Mouse (Mus musculus): ENCODE data around the gene Rasgef1a. TPM values are rescaled to one million over a fixed set of nuclear protein-coding genes. Genes with fewer than 3 reads are reported as not detected.

The Rasgef1a gene
- polyA plus RNA-seq, 1 experiment from 2014 or later: 0.15 TPM

DNA sequence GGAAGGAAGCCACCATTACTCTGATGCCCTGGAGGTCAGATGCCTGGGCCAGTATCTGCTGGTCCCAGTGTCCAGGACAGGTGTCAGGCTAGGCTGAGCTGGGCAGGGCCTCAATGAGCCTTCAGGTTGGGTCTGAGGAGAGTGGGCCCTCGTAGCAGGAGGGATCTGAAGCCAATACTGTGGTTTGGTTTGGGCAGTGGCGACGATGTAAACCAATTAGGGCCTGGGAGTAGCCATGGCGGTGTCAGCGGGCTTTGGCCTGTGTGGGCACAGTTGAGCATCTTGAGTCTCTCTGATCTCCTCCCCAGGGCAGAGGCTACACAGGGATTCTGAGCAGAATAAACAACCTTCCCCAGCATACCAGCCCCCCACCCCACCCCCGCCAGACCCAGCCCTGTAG is 72.4 kb downstream of the Rasgef1a start:
- ATAC-seq (ENCODE audit: low FRiP score): no peak

DNA sequence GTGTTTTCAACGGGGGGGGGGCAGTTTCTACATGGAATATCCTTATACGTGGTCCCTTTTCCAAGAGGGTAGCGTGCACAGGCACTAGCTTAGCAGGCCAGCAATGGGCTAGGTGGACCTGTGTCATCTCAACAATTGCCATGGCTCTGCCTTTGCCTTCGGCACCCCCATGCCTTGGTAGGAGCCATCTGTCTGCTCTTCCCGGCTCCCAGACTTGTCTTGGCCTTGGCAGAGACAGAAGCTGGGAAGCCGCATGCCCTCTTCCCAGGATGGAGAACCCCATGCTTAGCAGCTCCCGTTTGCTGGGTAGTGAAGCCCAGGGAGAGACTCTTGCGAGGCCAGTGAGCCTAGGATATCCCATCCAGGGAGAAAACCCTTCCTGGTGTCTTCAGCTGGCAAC is 73.4 kb downstream of the Rasgef1a start:
- peak; percentile 41 for DNase-seq (ENCODE audit: low spot score, missing footprints)
- 86% methylated on average over 8 of the region's 8 CpGs for WGBS

More for the DNA sequence above, 72.4 kb downstream of the Rasgef1a start:
- WGBS: 80% methylated on average over 6 of the region's 6 CpGs
- Histone ChIP-seq H3K36me3 (ENCODE audit: control insufficient read depth, insufficient read depth, low read length) (no peaks in the 10 kb centered on the region), H3K9me3 (ENCODE audit: control insufficient read depth, low read length) (no peaks in the 10 kb centered on the region), H3K4me3 (ENCODE audit: low read depth, low read length) (no peak overlapping the region), H3K4me1 (ENCODE audit: control insufficient read depth, insufficient read depth, low read length) (no peaks in the 10 kb centered on the region; the same call in 1 of the 2 replicates), H3K4me2 (no peak overlapping the region), H3K9ac (ENCODE audit: low read length) (no peak overlapping the region), H3K27me3 (ENCODE audit: control insufficient read depth, insufficient read depth, low read length) (no peaks in the 10 kb centered on the region), H3K27ac (ENCODE audit: low read depth, low read length) (no peak overlapping the region)
- no peak for DNase-seq (ENCODE audit: low spot score, missing footprints)

DNA sequence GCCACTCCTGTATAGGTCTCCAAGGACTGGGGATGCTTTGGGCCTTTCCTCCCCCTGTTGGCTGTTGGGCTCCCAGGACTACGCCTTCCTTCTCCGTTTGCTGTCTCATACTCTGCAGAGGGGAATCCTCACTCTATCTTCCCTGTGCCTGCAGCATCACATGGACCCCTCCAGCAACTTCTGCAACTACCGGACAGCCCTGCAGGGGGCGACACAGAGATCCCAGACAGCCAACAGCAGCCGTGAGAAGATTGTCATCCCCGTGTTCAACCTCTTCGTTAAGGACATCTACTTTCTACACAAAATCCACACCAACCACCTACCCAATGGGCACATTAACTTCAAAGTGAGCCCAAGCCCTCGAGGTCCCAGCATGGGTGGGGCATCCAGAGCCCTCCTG is 76.7 kb downstream of the Rasgef1a start:
- Histone ChIP-seq H3K27ac (ENCODE audit: low read depth, low read length) (no peak overlapping the region), H3K27me3 (ENCODE audit: control insufficient read depth, insufficient read depth, low read length) (no peaks in the 10 kb centered on the region), H3K4me2 (no peak overlapping the region), H3K9ac (ENCODE audit: low read length) (no peak overlapping the region), H3K4me3 (ENCODE audit: low read depth, low read length) (no peak overlapping the region), H3K9me3 (ENCODE audit: control insufficient read depth, low read length) (no peaks in the 10 kb centered on the region), H3K4me1 (ENCODE audit: control insufficient read depth, insufficient read depth, low read length) (no peaks in the 10 kb centered on the region), H3K36me3 (ENCODE audit: control insufficient read depth, insufficient read depth, low read length) (no peaks in the 10 kb centered on the region)
- DNase-seq (ENCODE audit: low spot score, missing footprints) (peak; percentile 86), ATAC-seq (ENCODE audit: low FRiP score) (no peak)
- WGBS: 56% methylated on average over 8 of the region's 8 CpGs

More for the DNA sequence above, 73.4 kb downstream of the Rasgef1a start:
- no peaks in the 10 kb centered on the region; the same call in 1 of the 2 replicates for H3K4me1 ChIP-seq (ENCODE audit: control insufficient read depth, insufficient read depth, low read length)
- no peak overlapping the region for H3K9ac ChIP-seq (ENCODE audit: low read length)
- no peak overlapping the region for H3K4me2 ChIP-seq
- H3K27me3 ChIP-seq (ENCODE audit: control insufficient read depth, insufficient read depth, low read length): no peaks in the 10 kb centered on the region
- no peaks in the 10 kb centered on the region for H3K9me3 ChIP-seq (ENCODE audit: control insufficient read depth, low read length)
- ATAC-seq (ENCODE audit: low FRiP score): no peak
- H3K27ac ChIP-seq (ENCODE audit: low read depth, low read length): no peak overlapping the region
- no peak overlapping the region for H3K4me3 ChIP-seq (ENCODE audit: low read depth, low read length)
- H3K36me3 ChIP-seq (ENCODE audit: control insufficient read depth, insufficient read depth, low read length): no peaks in the 10 kb centered on the region

DNA sequence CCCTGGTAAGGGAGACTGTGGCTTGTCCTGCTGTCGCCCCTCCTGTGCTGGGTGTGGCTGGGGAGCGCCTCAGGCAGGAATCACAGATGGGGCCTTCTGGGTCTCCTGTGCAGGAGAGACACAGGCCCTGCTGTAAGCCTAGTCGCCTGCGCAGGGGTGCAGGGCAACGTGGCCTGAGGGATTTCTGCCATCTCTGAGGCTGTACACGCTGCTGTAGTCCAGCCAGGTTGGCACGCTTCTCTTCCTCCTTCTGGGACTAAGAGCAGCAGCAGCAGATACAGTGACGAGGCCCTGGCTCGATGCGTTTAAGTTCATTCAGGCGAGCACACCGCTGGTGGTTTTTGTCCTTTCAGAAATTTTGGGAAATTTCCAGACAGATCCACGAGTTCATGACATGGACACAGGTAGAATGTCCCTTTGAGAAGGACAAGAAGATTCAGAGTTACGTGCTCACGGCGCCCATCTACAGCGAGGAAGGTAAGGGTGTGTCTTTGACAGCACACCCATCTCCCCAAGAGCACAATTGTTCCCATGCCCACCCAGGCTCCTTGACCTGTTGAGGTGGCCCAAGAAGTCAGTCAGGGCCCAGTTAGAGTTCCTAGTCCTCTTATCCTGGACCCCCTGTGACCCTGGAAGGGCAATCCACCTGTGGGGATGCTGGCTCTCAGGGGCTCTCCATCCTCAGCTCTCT is 77.7 kb downstream of the Rasgef1a start:
- no peaks in the 10 kb centered on the region for H3K36me3 ChIP-seq (ENCODE audit: control insufficient read depth, insufficient read depth, low read length)
- H3K4me2 ChIP-seq: no peak overlapping the region
- ATAC-seq (ENCODE audit: low FRiP score) (no peak), DNase-seq (ENCODE audit: low spot score, missing footprints) (peak; percentile 75)
- no peaks in the 10 kb centered on the region for H3K9me3 ChIP-seq (ENCODE audit: control insufficient read depth, low read length)
- WGBS: 83% methylated on average over 17 of the region's 17 CpGs
- no peak overlapping the region for H3K27ac ChIP-seq (ENCODE audit: low read depth, low read length)
- H3K4me3 ChIP-seq (ENCODE audit: low read depth, low read length): no peak overlapping the region
- no peak overlapping the region for H3K9ac ChIP-seq (ENCODE audit: low read length)
- H3K27me3 ChIP-seq (ENCODE audit: control insufficient read depth, insufficient read depth, low read length): no peaks in the 10 kb centered on the region
- no peaks in the 10 kb centered on the region for H3K4me1 ChIP-seq (ENCODE audit: control insufficient read depth, insufficient read depth, low read length)

DNA sequence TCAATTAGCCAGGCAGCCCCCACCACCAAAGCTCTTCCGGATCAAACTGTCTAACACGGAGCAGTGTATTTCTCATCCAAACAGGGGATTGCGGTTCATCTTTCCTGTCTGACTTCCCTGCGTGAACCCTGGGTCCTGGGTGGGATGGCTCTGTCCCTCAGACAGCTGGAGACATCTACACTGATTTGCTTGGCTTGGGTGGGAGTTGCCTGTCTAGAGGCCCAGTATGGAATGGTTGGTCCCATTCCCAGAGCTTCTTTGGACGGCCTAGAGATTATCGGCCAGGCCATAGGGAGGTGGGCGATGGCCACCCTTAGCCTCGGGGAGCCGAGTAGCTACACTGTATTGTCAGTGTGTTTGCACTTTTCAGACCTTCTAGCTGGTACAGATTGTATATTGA is 79.6 kb downstream of the Rasgef1a start:
- 89% methylated on average over 9 of the region's 9 CpGs for WGBS
- H3K9me3 ChIP-seq (ENCODE audit: control insufficient read depth, low read length): no peaks in the 10 kb centered on the region
- no peak overlapping the region for H3K27ac ChIP-seq (ENCODE audit: low read depth, low read length)
- no peak overlapping the region for H3K4me2 ChIP-seq
- H3K27me3 ChIP-seq (ENCODE audit: control insufficient read depth, insufficient read depth, low read length): no peaks in the 10 kb centered on the region
- ATAC-seq (ENCODE audit: low FRiP score) (no peak), DNase-seq (ENCODE audit: low spot score, missing footprints) (no peak)
- H3K36me3 ChIP-seq (ENCODE audit: control insufficient read depth, insufficient read depth, low read length): no peaks in the 10 kb centered on the region
- H3K4me1 ChIP-seq (ENCODE audit: control insufficient read depth, insufficient read depth, low read length): no peaks in the 10 kb centered on the region
- H3K9ac ChIP-seq (ENCODE audit: low read length): no peak overlapping the region
- H3K4me3 ChIP-seq (ENCODE audit: low read depth, low read length): no peak overlapping the region

DNA sequence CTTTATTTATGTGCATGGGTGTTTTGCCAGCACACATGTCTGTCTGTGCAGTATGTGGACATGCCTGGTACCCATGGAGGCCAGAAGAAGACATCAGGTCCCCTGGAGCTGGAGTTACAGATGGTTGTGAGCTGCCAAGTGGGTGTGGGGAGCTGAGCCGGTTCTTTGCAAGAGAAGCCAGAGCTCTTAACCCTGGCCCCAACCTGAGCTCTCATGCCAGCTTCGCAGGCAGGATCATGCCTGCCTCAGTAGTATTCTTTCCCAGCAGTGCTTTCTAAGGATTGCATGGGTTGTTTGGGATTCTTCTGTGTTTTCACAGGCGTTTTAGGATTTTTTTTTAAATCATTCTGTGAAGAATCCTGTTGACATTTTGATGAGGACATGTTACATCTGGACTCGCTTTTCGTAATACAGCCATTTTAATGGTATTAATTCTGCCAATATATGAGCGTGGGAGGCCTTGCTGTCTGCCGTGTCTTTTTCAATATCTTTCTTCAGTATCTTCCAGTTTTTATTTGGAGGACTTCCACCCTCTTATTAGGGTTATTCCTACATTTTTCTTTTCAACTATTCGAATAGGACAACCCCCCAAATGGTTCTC is 86.6 kb downstream of the Rasgef1a start:
- no peak for ATAC-seq (ENCODE audit: low FRiP score)

DNA sequence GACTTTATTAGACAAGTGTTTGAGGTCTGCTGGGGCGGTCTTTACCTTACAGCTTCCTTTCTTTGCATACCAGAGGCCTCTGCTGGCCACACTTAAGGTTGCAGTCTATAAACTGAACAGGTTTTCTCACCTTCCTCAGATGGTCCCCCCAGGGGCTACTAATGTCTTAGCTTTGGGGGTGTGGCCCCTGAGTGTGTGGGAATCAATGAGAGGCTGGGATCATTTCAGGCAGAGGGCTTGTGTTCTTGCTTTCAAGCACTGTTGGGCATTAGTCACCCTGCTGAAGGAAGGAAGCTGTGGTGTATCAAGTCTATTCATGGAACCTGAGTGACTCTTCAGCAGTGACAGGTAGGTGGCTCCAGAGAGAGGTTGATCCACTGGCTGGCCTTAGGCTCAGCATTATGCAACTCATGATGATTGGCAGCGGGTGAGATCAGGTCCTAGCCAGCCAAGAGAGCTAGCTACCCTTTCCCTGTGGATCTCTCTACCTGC is 88.1 kb downstream of the Rasgef1a start:
- Histone ChIP-seq H3K27me3 (ENCODE audit: control insufficient read depth, insufficient read depth, low read length) (no peaks in the 10 kb centered on the region), H3K4me2 (no peak overlapping the region), H3K9ac (ENCODE audit: low read length) (no peak overlapping the region), H3K4me1 (ENCODE audit: control insufficient read depth, insufficient read depth, low read length) (no peaks in the 10 kb centered on the region), H3K4me3 (ENCODE audit: low read depth, low read length) (no peak overlapping the region), H3K27ac (ENCODE audit: low read depth, low read length) (no peak overlapping the region), H3K9me3 (ENCODE audit: control insufficient read depth, low read length) (no peaks in the 10 kb centered on the region), H3K36me3 (ENCODE audit: control insufficient read depth, insufficient read depth, low read length) (no peaks in the 10 kb centered on the region)
- 40% methylated on average over 2 of the region's 2 CpGs for WGBS
- no peak for ATAC-seq (ENCODE audit: low FRiP score)
- DNase-seq (ENCODE audit: low spot score, missing footprints): no peak

More for the DNA sequence above, 86.6 kb downstream of the Rasgef1a start:
- WGBS: 89% methylated on average over 8 of the region's 8 CpGs
- no peak overlapping the region for H3K27ac ChIP-seq (ENCODE audit: low read depth, low read length)
- H3K4me3 ChIP-seq (ENCODE audit: low read depth, low read length): no peak overlapping the region
- no peak for DNase-seq (ENCODE audit: low spot score, missing footprints)
- H3K4me2 ChIP-seq: no peak overlapping the region
- no peaks in the 10 kb centered on the region for H3K9me3 ChIP-seq (ENCODE audit: control insufficient read depth, low read length)
- H3K4me1 ChIP-seq (ENCODE audit: control insufficient read depth, insufficient read depth, low read length): no peaks in the 10 kb centered on the region
- H3K9ac ChIP-seq (ENCODE audit: low read length): no peak overlapping the region
- H3K36me3 ChIP-seq (ENCODE audit: control insufficient read depth, insufficient read depth, low read length): no peaks in the 10 kb centered on the region
- H3K27me3 ChIP-seq (ENCODE audit: control insufficient read depth, insufficient read depth, low read length): no peaks in the 10 kb centered on the region

DNA sequence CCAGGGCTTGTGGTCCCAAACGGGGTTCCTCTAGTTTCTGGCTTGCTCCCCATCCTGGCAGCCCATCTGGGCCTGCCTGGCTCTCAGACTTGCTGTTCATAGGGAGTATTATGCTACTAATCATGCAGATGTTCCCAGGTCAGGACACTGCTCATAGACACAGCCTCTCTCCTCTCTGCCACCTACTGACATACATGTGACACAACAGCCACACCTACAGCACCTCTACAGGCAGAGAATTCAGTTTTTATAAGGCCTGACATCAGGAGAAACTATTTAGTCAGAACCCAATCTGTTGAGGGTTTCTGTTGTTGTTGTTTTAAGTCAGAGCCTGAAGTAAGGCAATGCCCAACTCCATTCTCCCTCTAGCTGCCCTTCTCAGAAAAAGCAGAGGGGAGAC is 100.6 kb downstream of the Rasgef1a start:
- Histone ChIP-seq H3K27me3 (ENCODE audit: control insufficient read depth, insufficient read depth, low read length) (no peaks in the 10 kb centered on the region), H3K4me3 (ENCODE audit: low read depth, low read length) (no peak overlapping the region), H3K27ac (ENCODE audit: low read depth, low read length) (no peak overlapping the region), H3K36me3 (ENCODE audit: control insufficient read depth, insufficient read depth, low read length) (no peaks in the 10 kb centered on the region), H3K4me1 (ENCODE audit: control insufficient read depth, insufficient read depth, low read length) (no peaks in the 10 kb centered on the region), H3K9ac (ENCODE audit: low read length) (no peak overlapping the region), H3K9me3 (ENCODE audit: control insufficient read depth, low read length) (no peaks in the 10 kb centered on the region), H3K4me2 (no peak overlapping the region)
- ATAC-seq (ENCODE audit: low FRiP score) (no peak), DNase-seq (ENCODE audit: low spot score, missing footprints) (no peak)
- WGBS: 76% methylated on average over 1 of the region's 1 CpGs

DNA sequence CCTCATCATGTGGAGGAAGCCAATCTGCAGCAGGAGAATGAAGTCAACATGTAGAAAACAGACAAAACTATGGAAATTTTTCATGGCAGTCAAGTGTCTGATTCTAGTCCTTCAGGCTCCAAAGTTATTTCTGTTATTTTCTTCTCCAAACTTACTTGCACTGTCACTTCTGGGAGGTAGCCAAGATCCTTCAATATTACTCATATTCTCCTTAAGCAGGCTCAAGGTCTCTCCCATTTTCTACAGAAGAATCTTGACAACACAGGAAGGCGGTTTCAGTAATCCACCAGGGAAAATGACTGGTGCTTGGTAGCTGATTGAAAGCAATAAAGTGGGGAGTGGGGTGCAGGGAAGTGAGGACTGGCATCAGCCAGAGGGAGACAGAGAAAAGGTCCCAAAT is 111.5 kb downstream of the Rasgef1a start:
- 95% methylated on average over 1 of the region's 1 CpGs for WGBS

More for the DNA sequence above, 111.5 kb downstream of the Rasgef1a start:
- no peak overlapping the region for H3K4me2 ChIP-seq
- ATAC-seq (ENCODE audit: low FRiP score) (no peak), DNase-seq (ENCODE audit: low spot score, missing footprints) (no peak)
- H3K27me3 ChIP-seq (ENCODE audit: control insufficient read depth, insufficient read depth, low read length): no peaks in the 10 kb centered on the region
- no peaks in the 10 kb centered on the region for H3K36me3 ChIP-seq (ENCODE audit: control insufficient read depth, insufficient read depth, low read length)
- H3K27ac ChIP-seq (ENCODE audit: low read depth, low read length): no peak overlapping the region
- H3K9ac ChIP-seq (ENCODE audit: low read length): no peak overlapping the region
- no peaks in the 10 kb centered on the region for H3K4me1 ChIP-seq (ENCODE audit: control insufficient read depth, insufficient read depth, low read length)
- no peaks in the 10 kb centered on the region for H3K9me3 ChIP-seq (ENCODE audit: control insufficient read depth, low read length)
- no peak overlapping the region for H3K4me3 ChIP-seq (ENCODE audit: low read depth, low read length)

Data from midbrain, embryonic 11.5 days (tissue).